Mouse (Mus musculus): ENCODE data around the gene Cdk19. TPM values are rescaled to one million over a fixed set of nuclear protein-coding genes. Genes with fewer than 3 reads are reported as not detected.
"Not testable (repeated sequence)": the region's sequence is repeated elsewhere in the genome, so short reads cannot be mapped to it uniquely, and the experiment has no call there.

Gene Cdk19
- total RNA-seq, 2 experiments from 2014 or later, result 7.6 to 17.1 TPM

GRCm38 (mm10) chr10:40523312-40523975, 184.1 kb downstream of the Cdk19 start:
- no peak for DNase-seq

GRCm38 (mm10) chr10:40524032-40524806, 184.9 kb downstream of the Cdk19 start:
- DNase-seq, result no peak

- DNase-seq, result peak in 1 of 2 experiments; percentile 58
Observed at GRCm38 (mm10) chr10:40524991-40525390, 185.6 kb downstream of the Cdk19 start.

GRCm38 (mm10) chr10:40525616-40526155, 186.3 kb downstream of the Cdk19 start:
- no peak for DNase-seq

GRCm38 (mm10) chr10:40526301-40526761, 187.0 kb downstream of the Cdk19 start:
- no peak for DNase-seq

GRCm38 (mm10) chr10:40526986-40527385, 187.6 kb downstream of the Cdk19 start:
- no peak for DNase-seq

- peak in 1 of 2 experiments; percentile 18 for DNase-seq
Observed at GRCm38 (mm10) chr10:40527573-40527972, 188.2 kb downstream of the Cdk19 start.

GRCm38 (mm10) chr10:40528668-40529067, 189.3 kb downstream of the Cdk19 start:
- DNase-seq, result no peak

GRCm38 (mm10) chr10:40529617-40530016, 190.3 kb downstream of the Cdk19 start:
- peak; percentile 49 to 57 for DNase-seq

GRCm38 (mm10) chr10:40530661-40531060, 191.3 kb downstream of the Cdk19 start:
- no peak for DNase-seq

- DNase-seq, result not testable (repeated sequence)
Observed at GRCm38 (mm10) chr10:40532586-40532985, 193.2 kb downstream of the Cdk19 start.

Other genes with a start within 250 kb of the Cdk19 start
- 10 to 100 TPM; 21.8 to 22.5 TPM for gene Slc16a10, start 197.3 kb upstream of the Cdk19 start, total RNA-seq (2021)
- 10 to 100 TPM; 28.7 to 29.3 TPM for gene Rpf2, start 92.5 kb upstream of the Cdk19 start, total RNA-seq (2021)
- 10 to 100 TPM; 43.4 to 45.0 TPM for gene Gtf3c6, start 81.5 kb upstream of the Cdk19 start, total RNA-seq (2021)
- gene Amd1, start 37.4 kb upstream of the Cdk19 start, total RNA-seq (2021), result 10 to 100 TPM; 40.9 to 47.8 TPM
- not detected for gene Slc22a16, start 230.8 kb downstream of the Cdk19 start, total RNA-seq (2021)

Data from adrenal gland, postnatal 36 days (tissue).